Mouse (Mus musculus) brown adipose tissue, adult 24 weeks (tissue): ENCODE measurements around the gene Ms4a4b. TPM values are rescaled to one million over a fixed set of nuclear protein-coding genes. Genes with fewer than 3 reads are reported as not detected.
"Not testable (repeated sequence)": the region's sequence is repeated elsewhere in the genome, so short reads cannot be mapped to it uniquely, and the experiment has no call there.

Experiments
- H3K27ac ChIP-seq: fragments of 200-500 bp; replicated peaks from 2 replicates; pipeline ENCODE4 v1.5.1; 2012; ENCODE audit warnings: low read depth, mild to moderate bottlenecking, low read length
- H3K4me1 ChIP-seq: fragments of 200-500 bp; 2 replicates; pipeline ENCODE4 v1.6.1; 2012; ENCODE audit warnings: low read length, mixed read lengths; ENCODE audit not compliant: control insufficient read depth, insufficient read depth, insufficient read length
- H3K4me3 ChIP-seq: fragments of 200-500 bp; 2 replicates; pipeline ENCODE4 v1.5.1; 2012; ENCODE audit warnings: low read depth, mild to moderate bottlenecking, low read length, moderate library complexity; ENCODE audit not compliant: insufficient read depth
- polyA plus RNA-seq: library from polyadenylated mRNA; stranded (reverse); fragments of >200 nt; gene quantifications from 2 replicates; pipeline ENCODE4 v1.2.4, GENCODE M21; 2012; ENCODE audit not compliant: missing spikeins, insufficient read depth, insufficient read length

The Ms4a4b gene
- polyA plus RNA-seq, 1 experiment: not detected

- H3K4me1 ChIP-seq, H3K27ac ChIP-seq, H3K4me3 ChIP-seq: not testable (repeated sequence)
Measured at GRCm38 (mm10) chr19:11468361-11468760, 25.0 kb downstream of the Ms4a4b start.

DNA sequence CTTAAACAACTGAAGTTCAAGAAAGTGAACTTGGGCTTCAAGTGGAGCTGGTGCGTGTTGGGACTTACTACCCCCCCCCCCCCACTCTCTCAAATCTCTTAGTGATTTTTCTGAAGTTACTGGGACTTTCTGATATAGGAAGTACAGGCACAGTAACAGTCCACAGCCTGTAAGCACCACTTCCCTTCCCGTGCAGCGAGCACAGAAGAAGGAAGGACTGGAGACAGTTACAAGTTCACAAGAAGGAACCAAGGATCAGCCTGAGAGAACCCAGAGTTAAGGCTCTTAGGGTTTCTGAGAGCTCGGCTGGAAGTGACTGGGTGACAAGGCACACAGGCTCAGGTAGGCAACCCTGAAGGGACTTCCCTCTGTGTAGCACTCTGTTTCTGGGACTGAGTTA lies 25.9 kb downstream of the Ms4a4b start, which contains the start of gene Ms4a6c:
Ms4a6c (plus strand) TSS at position 152 of the 400 bp plus-strand sequence.
- peak within 1 kb of the TSS; percentile 35 for H3K4me3 ChIP-seq
- H3K4me1 ChIP-seq: not testable (repeated sequence)
- peak within 1 kb of the TSS; percentile 64 for H3K27ac ChIP-seq

GRCm38 (mm10) chr19:11479714-11480113 lies 36.4 kb downstream of the Ms4a4b start:
- Histone ChIP-seq H3K4me1 (no peaks in the 10 kb centered on the region), H3K4me3 (no peak overlapping the region), H3K27ac (no peak overlapping the region)

- Histone ChIP-seq H3K27ac (no peak overlapping the region), H3K4me1 (no peaks in the 10 kb centered on the region), H3K4me3 (no peak overlapping the region)
Measured at GRCm38 (mm10) chr19:11482684-11483083, 39.3 kb downstream of the Ms4a4b start.

DNA sequence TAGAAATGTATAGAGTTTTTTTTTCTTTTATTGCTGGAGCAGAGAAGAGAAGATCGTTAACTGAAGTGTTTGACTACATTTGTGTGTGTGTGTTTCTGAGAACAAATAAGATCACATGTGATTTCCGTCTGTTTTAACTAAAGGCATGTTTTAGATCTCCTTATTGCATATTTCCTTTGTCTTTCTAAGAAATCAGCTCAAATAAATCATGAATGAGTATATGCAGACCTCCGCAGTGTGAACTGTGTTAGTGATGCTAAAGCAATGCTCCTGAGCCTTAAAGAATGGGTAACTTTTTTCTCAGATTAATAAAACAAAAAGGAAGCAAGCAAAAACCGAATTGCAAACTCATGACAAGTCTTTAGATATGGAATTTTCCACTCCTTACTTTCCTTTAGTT lies 40.6 kb downstream of the Ms4a4b start:
- Histone ChIP-seq H3K27ac (no peak overlapping the region), H3K4me3 (no peak overlapping the region), H3K4me1 (no peaks in the 10 kb centered on the region)

- Histone ChIP-seq H3K4me3 (no peak overlapping the region), H3K27ac (no peak overlapping the region), H3K4me1 (no peaks in the 10 kb centered on the region)
Measured at GRCm38 (mm10) chr19:11484388-11484787, 41.0 kb downstream of the Ms4a4b start.

GRCm38 (mm10) chr19:11485266-11485665 lies 41.9 kb downstream of the Ms4a4b start:
- H3K27ac ChIP-seq: no peak overlapping the region
- no peaks in the 10 kb centered on the region for H3K4me1 ChIP-seq
- H3K4me3 ChIP-seq: no peak overlapping the region

DNA sequence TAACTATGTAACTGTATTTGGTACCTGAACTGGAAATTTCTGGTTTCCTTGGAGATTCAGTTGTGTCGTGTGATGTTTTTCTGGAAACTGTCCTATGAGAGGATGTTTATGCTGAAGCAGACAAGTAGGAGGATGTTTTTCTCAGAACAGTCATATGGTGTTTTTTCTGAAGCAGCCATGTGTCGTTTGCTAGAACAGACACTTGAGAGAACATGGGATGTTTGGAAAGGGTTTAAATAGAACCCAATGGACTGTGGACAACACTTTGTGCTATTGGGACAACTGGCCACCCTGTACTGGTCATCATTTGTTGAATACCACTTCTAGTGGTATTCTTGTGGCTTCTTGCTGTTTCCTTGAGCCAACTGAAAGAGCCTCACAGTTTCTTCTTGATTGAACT lies 42.4 kb downstream of the Ms4a4b start, which contains the start of gene Gm8369:
Gm8369 (plus strand) TSS at position 193 of the 400 bp plus-strand sequence.
- Histone ChIP-seq H3K4me1 (no peaks in the 10 kb centered on the region), H3K4me3 (no peak within 1 kb of the TSS), H3K27ac (no peak within 1 kb of the TSS; the same call in 1 of the 2 replicates)

GRCm38 (mm10) chr19:11486599-11486998 lies 43.2 kb downstream of the Ms4a4b start:
- Histone ChIP-seq H3K27ac (no peak overlapping the region), H3K4me3 (no peak overlapping the region), H3K4me1 (no peaks in the 10 kb centered on the region)

- no peak overlapping the region for H3K4me3 ChIP-seq
- H3K27ac ChIP-seq: no peak overlapping the region
- no peaks in the 10 kb centered on the region for H3K4me1 ChIP-seq
Measured at GRCm38 (mm10) chr19:11491406-11492189, 48.2 kb downstream of the Ms4a4b start.

DNA sequence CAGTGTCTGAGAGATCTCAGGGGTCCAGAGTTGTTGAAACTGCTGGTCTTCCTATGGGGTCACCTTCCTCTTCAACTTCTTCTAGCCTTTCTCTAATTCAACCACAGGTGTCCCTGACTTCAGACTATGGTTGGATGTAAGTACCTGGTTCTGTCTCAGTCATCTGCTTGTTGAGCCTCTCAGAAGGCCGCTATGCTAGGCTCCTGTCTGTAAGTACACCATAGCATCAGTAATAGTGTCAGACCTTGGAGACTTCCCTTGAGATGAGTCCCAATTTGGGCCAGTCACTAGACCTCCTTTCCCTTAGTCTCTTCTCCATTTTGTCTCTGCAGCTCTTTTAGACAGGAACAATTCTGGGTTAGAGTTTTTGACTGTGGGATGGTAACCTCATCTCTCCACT lies 49.3 kb downstream of the Ms4a4b start:
- H3K4me3 ChIP-seq: no peak overlapping the region

DNA sequence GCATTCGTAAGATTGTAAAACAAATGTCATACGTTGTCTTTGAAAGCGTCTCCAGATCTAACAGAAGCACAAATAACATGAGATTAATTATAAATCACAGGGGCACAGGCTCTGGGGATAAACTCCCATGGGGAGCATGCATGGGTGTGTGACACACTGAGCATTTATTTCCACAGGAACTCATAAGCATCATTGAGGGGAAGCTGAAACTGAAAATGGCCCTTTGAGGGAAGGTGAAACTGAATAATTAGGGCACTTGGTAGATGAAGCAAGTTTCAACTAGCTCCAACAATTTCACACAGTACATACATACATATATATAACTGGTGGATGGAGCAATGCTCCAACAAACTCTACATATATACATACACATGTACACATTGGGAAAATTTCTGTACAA lies 51.2 kb downstream of the Ms4a4b start:
- H3K4me3 ChIP-seq: no peak overlapping the region
- no peaks in the 10 kb centered on the region for H3K4me1 ChIP-seq
- no peak overlapping the region for H3K27ac ChIP-seq

More for the DNA sequence above, 49.3 kb downstream of the Ms4a4b start:
- Histone ChIP-seq H3K27ac (no peak overlapping the region), H3K4me1 (no peaks in the 10 kb centered on the region)

DNA sequence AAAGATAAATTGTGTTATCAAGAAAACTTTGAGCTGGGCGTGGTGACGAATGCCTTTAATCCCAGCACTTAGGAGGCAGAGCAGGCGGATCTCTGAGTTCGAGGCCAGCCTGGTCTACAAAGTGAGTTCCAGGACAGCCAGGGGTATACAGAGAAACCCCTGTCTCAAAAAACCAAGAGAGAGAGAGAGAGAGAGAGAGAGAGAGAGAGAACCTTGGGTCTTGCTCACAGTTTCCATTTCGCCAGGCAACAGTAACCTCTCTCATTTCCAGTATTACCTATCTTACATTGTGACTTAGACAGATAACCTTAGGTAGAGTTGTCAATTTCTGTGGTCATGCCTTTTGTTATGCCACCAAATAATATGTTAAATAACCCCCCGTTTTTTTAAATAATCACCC lies 53.0 kb downstream of the Ms4a4b start:
- no peak overlapping the region for H3K27ac ChIP-seq
- no peaks in the 10 kb centered on the region for H3K4me1 ChIP-seq
- H3K4me3 ChIP-seq: no peak overlapping the region

DNA sequence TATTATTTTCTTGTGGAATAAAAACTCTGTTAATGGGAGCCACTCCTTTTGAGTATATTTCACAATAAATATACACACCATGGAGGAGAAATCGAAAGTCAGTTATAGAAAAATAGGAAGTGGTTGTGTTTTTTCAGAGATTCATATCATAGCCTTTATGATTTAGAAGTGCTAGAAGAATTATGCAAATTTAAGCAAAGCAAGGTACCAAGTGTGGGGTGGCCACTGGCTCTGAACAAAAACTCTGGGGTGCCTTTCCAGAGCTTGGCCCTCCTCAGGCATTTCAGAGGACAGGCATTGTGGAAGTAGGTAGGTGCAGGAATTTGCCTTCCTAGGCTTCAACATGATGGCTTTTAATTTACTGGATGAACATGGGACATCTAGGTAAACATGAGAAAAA lies 53.9 kb downstream of the Ms4a4b start:
- H3K4me3 ChIP-seq, H3K27ac ChIP-seq, H3K4me1 ChIP-seq: not testable (repeated sequence)

- no peak overlapping the region for H3K4me3 ChIP-seq
- H3K4me1 ChIP-seq: no peaks in the 10 kb centered on the region
- no peak overlapping the region for H3K27ac ChIP-seq
Measured at GRCm38 (mm10) chr19:11500796-11501195, 57.4 kb downstream of the Ms4a4b start.

GRCm38 (mm10) chr19:11501326-11501725 lies 58.0 kb downstream of the Ms4a4b start:
- no peak overlapping the region for H3K27ac ChIP-seq
- H3K4me3 ChIP-seq: no peak overlapping the region
- H3K4me1 ChIP-seq: no peaks in the 10 kb centered on the region
